Mouse (Mus musculus) spleen, adult 2 months (tissue): Measurements from ENCODE around the gene Msgn1.

Experiments used
- CTCF ChIP-seq: fragments of 200-500 bp; IDR thresholded peaks from 2 replicates; pipeline ENCODE4 v1.5.1; 2011; ENCODE audit warnings: mild to moderate bottlenecking, inconsistent platforms; ENCODE audit not compliant: insufficient read depth, insufficient read length, insufficient replicate concordance; ENCODE audit errors: extremely low read depth
- POLR2A ChIP-seq: fragments of 200-500 bp; IDR thresholded peaks from 2 replicates; pipeline ENCODE4 v1.6.1; 2011; ENCODE audit warnings: low read depth, low read length, inconsistent platforms

- no peak for TF ChIP-seq POLR2A
- no peak for TF ChIP-seq CTCF
These were observed 50.1 kb downstream of the Msgn1 start for GRCm38 (mm10) chr12:11158670-11159069.
